Mouse (Mus musculus) retina, postnatal 1 day (tissue): ENCODE measurements around the gene Gsta3.

Source experiments
- DNase-seq: peaks from one replicate; pipeline ENCODE4 v3.0.0-alpha.2; 2012

Gene Gsta3

GRCm38 (mm10) chr1:21304174-21304573 lies 63.8 kb downstream of the Gsta3 start:
- no peak for DNase-seq

- no peak for DNase-seq
Observed at GRCm38 (mm10) chr1:21304646-21305045, 64.3 kb downstream of the Gsta3 start.

GRCm38 (mm10) chr1:21305443-21305842 lies 65.1 kb downstream of the Gsta3 start:
- DNase-seq = no peak

- no peak for DNase-seq
Observed at GRCm38 (mm10) chr1:21314336-21314735, 73.9 kb downstream of the Gsta3 start.
